Mouse (Mus musculus) intestine, postnatal 0 days (tissue): ENCODE data around the gene Dkkl1. TPM values are rescaled to one million over a fixed set of nuclear protein-coding genes. Genes with fewer than 3 reads are reported as not detected.

Source experiments
- ATAC-seq: fragments of 200-750 bp; cut with Nextera tagmentation; 2 replicates; pipeline ENCODE4 v1.8.0; 2017; ENCODE audit warnings: mild to moderate bottlenecking, moderate TSS enrichment, moderate library complexity
- H3K27ac ChIP-seq: fragments of 300-500 bp; sonication (generic); 2 replicates; pipeline ENCODE4 v1.5.1; 2014; ENCODE audit warnings: mild to moderate bottlenecking, low read depth, low read length, moderate library complexity
- H3K27me3 ChIP-seq: fragments of 300-500 bp; sonication (generic); replicated peaks from 2 replicates; pipeline ENCODE4 v1.6.1; 2014; ENCODE audit warnings: low read length, mixed read lengths; ENCODE audit not compliant: control insufficient read depth, insufficient read depth
- H3K36me3 ChIP-seq: fragments of 300-500 bp; sonication (generic); 2 replicates; pipeline ENCODE4 v1.6.1; 2014; ENCODE audit warnings: mild to moderate bottlenecking, moderate library complexity; ENCODE audit not compliant: control insufficient read depth, insufficient read depth
- H3K4me1 ChIP-seq: fragments of 300-500 bp; sonication (generic); replicated peaks from 2 replicates; pipeline ENCODE4 v1.6.1; 2014; ENCODE audit warnings: antibody characterized with exemption, low read length, mixed read lengths; ENCODE audit not compliant: control insufficient read depth, insufficient read depth
- H3K4me2 ChIP-seq: fragments of 300-500 bp; sonication (generic); replicated peaks from 2 replicates; pipeline ENCODE4 v1.6.1; 2014; ENCODE audit warnings: low read depth, mild to moderate bottlenecking, moderate library complexity
- H3K4me3 ChIP-seq: fragments of 300-500 bp; sonication (generic); 2 replicates; pipeline ENCODE4 v1.5.1; 2014; ENCODE audit warnings: low read depth, low read length
- H3K9ac ChIP-seq: fragments of 300-500 bp; sonication (generic); 2 replicates; pipeline ENCODE4 v1.6.1; 2014; ENCODE audit warnings: mild to moderate bottlenecking, low read depth, low read length
- H3K9me3 ChIP-seq: fragments of 300-500 bp; sonication (generic); 2 replicates; pipeline ENCODE4 v1.6.1; 2016; ENCODE audit warnings: mixed run types; ENCODE audit not compliant: control insufficient read depth
- CTCF ChIP-seq: sonication (generic); IDR thresholded peaks from 2 replicates; pipeline ENCODE4 v1.5.1; 2016; ENCODE audit warnings: low read depth, mild to moderate bottlenecking, control low read depth, antibody characterized with exemption, moderate library complexity
- whole genome bisulfite sequencing: fragments of 180-500 bp; shearing (Covaris S2); extraction: QIAGEN DNeasy Blood & Tissue Kit; methylation state at CpG from one replicate; pipeline ENCODE4 v1.1.7; 2014; 5-methylcytosine and 5-hydroxymethylcytosine counted together
- polyA plus RNA-seq: library from polyadenylated mRNA; unstranded; fragments of >200 nt; fragmentation: Nextera tagmentation; extraction: Ambion mirVana; gene quantifications from 2 replicates; pipeline ENCODE4 v1.2.1, GENCODE M21; 2015

Gene Dkkl1
- polyA plus RNA-seq, 1 experiment from 2014 or later: 0.47 TPM

GRCm38 (mm10) chr7:45211070-45211469 lies 877 bp downstream of the Dkkl1 start:
- Histone ChIP-seq H3K4me3 (no peak overlapping the region), H3K9ac (no peak overlapping the region), H3K4me2 (no peak overlapping the region), H3K27ac (no peak overlapping the region), H3K27me3 (peaks cover 27% of the 10 kb centered on the region), H3K4me1 (peaks cover 9% of the 10 kb centered on the region), H3K9me3 (no peaks in the 10 kb centered on the region), H3K36me3 (no peaks in the 10 kb centered on the region)
- ATAC-seq: no peak
- WGBS: 56% methylated on average over 10 of the region's 10 CpGs
- no peak for TF ChIP-seq CTCF

GRCm38 (mm10) chr7:45208260-45208659 lies 3.7 kb downstream of the Dkkl1 start:
- 80% methylated on average over 6 of the region's 6 CpGs for WGBS
- Histone ChIP-seq H3K4me3 (no peak overlapping the region), H3K9ac (no peak overlapping the region), H3K36me3 (no peaks in the 10 kb centered on the region), H3K9me3 (no peaks in the 10 kb centered on the region), H3K4me1 (peaks cover 9% of the 10 kb centered on the region), H3K27ac (no peak overlapping the region), H3K27me3 (peaks cover 31% of the 10 kb centered on the region), H3K4me2 (no peak overlapping the region)
- peak; percentile 27 for TF ChIP-seq CTCF
- no peak for ATAC-seq

- Histone ChIP-seq H3K9ac (no peak within 1 kb of the TSS), H3K4me2 (peak within 1 kb of the TSS; percentile 64), H3K36me3 (no peaks in the 10 kb centered on the region), H3K9me3 (no peaks in the 10 kb centered on the region), H3K27ac (no peak within 1 kb of the TSS), H3K4me3 (peak within 1 kb of the TSS; percentile 39), H3K4me1 (no peaks in the 10 kb centered on the region), H3K27me3 (0 out of 2 replicates have a peak, but pooled peaks cover 6% of the 10 kb centered on the region)
- no peak for TF ChIP-seq CTCF
- 7% methylated on average over 44 of the region's 44 CpGs for WGBS
- peak; percentile 73 for ATAC-seq
Observed at GRCm38 (mm10) chr7:45204380-45205143, 7.4 kb downstream of the Dkkl1 start, which contains the start of gene Ccdc155. Ccdc155 (minus strand) TSS chr7:45204892.

GRCm38 (mm10) chr7:45202654-45203053 lies 9.3 kb downstream of the Dkkl1 start:
- no peaks in the 10 kb centered on the region for H3K9me3 ChIP-seq
- H3K9ac ChIP-seq: no peak overlapping the region
- no peak overlapping the region for H3K27ac ChIP-seq
- TF ChIP-seq CTCF: no peak
- no peaks in the 10 kb centered on the region for H3K36me3 ChIP-seq
- H3K27me3 ChIP-seq: peaks cover 8% of the 10 kb centered on the region; the same call in 1 of the 2 replicates
- H3K4me1 ChIP-seq: no peaks in the 10 kb centered on the region
- no peak for ATAC-seq
- no peak overlapping the region for H3K4me2 ChIP-seq
- 41% methylated on average over 10 of the region's 10 CpGs for WGBS
- H3K4me3 ChIP-seq: no peak overlapping the region

- no peaks in the 10 kb centered on the region for H3K36me3 ChIP-seq
- no peak overlapping the region for H3K4me2 ChIP-seq
- no peaks in the 10 kb centered on the region for H3K4me1 ChIP-seq
- TF ChIP-seq CTCF: no peak
- H3K9me3 ChIP-seq: no peaks in the 10 kb centered on the region
- WGBS: 75% methylated on average over 11 of the region's 11 CpGs
- ATAC-seq: no peak
- no peak overlapping the region for H3K9ac ChIP-seq
- peaks cover 9% of the 10 kb centered on the region; the same call in 1 of the 2 replicates for H3K27me3 ChIP-seq
- H3K27ac ChIP-seq: no peak overlapping the region
- H3K4me3 ChIP-seq: no peak overlapping the region
Observed at GRCm38 (mm10) chr7:45198961-45199360, 13.0 kb downstream of the Dkkl1 start.

- Histone ChIP-seq H3K4me2 (no peak overlapping the region), H3K36me3 (no peaks in the 10 kb centered on the region), H3K9ac (no peak overlapping the region), H3K4me3 (no peak overlapping the region), H3K27me3 (peaks cover 6% of the 10 kb centered on the region; the same call in 1 of the 2 replicates), H3K27ac (no peak overlapping the region), H3K9me3 (no peaks in the 10 kb centered on the region), H3K4me1 (no peaks in the 10 kb centered on the region)
- 13% methylated on average over 5 of the region's 5 CpGs for WGBS
- ATAC-seq: peak; percentile 28; the same call in 1 of the 2 replicates
- TF ChIP-seq CTCF: peak; percentile 95
Observed at GRCm38 (mm10) chr7:45198435-45198834, 13.5 kb downstream of the Dkkl1 start.
